Mouse (Mus musculus) forebrain, embryonic 11.5 days (tissue): ENCODE results near the gene Itpr2. TPM values are rescaled to one million over a fixed set of nuclear protein-coding genes. Genes with fewer than 3 reads are reported as not detected.
A peak's percentile ranks its signal among the peaks of the same experiment; 100 is the strongest.

Experiments used
- ATAC-seq: fragments of 200-750 bp; cut with Nextera tagmentation; replicated peaks from 2 replicates; pipeline ENCODE4 v1.8.0; 2017; ENCODE audit warnings: moderate TSS enrichment; ENCODE audit not compliant: low FRiP score
- DNase-seq: peaks from one replicate; pipeline ENCODE4 v3.0.0-alpha.2; 2017; ENCODE audit warnings: low spot score
- H3K27ac ChIP-seq: fragments of 300-500 bp; sonication (generic); 2 replicates; pipeline ENCODE4 v1.5.1; 2014; ENCODE audit warnings: low read depth, low read length
- H3K27me3 ChIP-seq: fragments of 300-500 bp; sonication (generic); 2 replicates; pipeline ENCODE4 v1.6.1; 2014; ENCODE audit warnings: mild to moderate bottlenecking, low read length, mixed read lengths; ENCODE audit not compliant: control insufficient read depth, insufficient read depth
- H3K36me3 ChIP-seq: fragments of 300-500 bp; sonication (generic); 2 replicates; pipeline ENCODE4 v1.6.1; 2014; ENCODE audit warnings: mild to moderate bottlenecking, low read length, moderate library complexity, mixed read lengths; ENCODE audit not compliant: control insufficient read depth, insufficient read depth
- H3K4me1 ChIP-seq: fragments of 300-500 bp; sonication (generic); replicated peaks from 2 replicates; pipeline ENCODE4 v1.6.1; 2014; ENCODE audit warnings: low read length, mixed read lengths; ENCODE audit not compliant: control insufficient read depth, insufficient read depth
- H3K4me2 ChIP-seq: fragments of 300-500 bp; sonication (generic); 2 replicates; pipeline ENCODE4 v1.6.1; 2014; ENCODE audit warnings: low read depth, mild to moderate bottlenecking, low read length, moderate library complexity, mixed read lengths; ENCODE audit not compliant: severe bottlenecking
- H3K4me3 ChIP-seq: fragments of 300-500 bp; sonication (generic); 2 replicates; pipeline ENCODE4 v1.5.1; 2014; ENCODE audit warnings: low read depth, low read length
- H3K9ac ChIP-seq: fragments of 300-500 bp; sonication (generic); 2 replicates; pipeline ENCODE4 v1.6.1; 2014; ENCODE audit warnings: low read length
- H3K9me3 ChIP-seq: fragments of 300-500 bp; sonication (generic); 2 replicates; pipeline ENCODE4 v1.6.1; 2016; ENCODE audit warnings: low read length, mixed read lengths; ENCODE audit not compliant: control insufficient read depth
- WGBS: fragments of 180-500 bp; shearing (Covaris S2); extraction: QIAGEN DNeasy Blood & Tissue Kit; methylation state at CpG from one replicate; pipeline ENCODE4 v1.1.7; 2014; 5-methylcytosine and 5-hydroxymethylcytosine counted together
- polyA plus RNA-seq: library from polyadenylated mRNA; unstranded; fragments of >200 nt; fragmentation: Nextera tagmentation; extraction: Ambion mirVana; gene quantifications from 2 replicates; pipeline ENCODE4 v1.2.1, GENCODE M21; 2014

The Itpr2 gene
- polyA plus RNA-seq: 3.0 and 5.3 TPM in 2 replicates

- no peaks in the 10 kb centered on the region for H3K36me3 ChIP-seq
- ATAC-seq (peak; percentile 97), DNase-seq (peak; percentile 90)
- no peak within 1 kb of the TSS for H3K27ac ChIP-seq
- peak within 1 kb of the TSS; percentile 67 for H3K4me3 ChIP-seq
- peaks cover 8% of the 10 kb centered on the region for H3K27me3 ChIP-seq
- H3K9me3 ChIP-seq: no peaks in the 10 kb centered on the region
- peak within 1 kb of the TSS; percentile 97 for H3K4me2 ChIP-seq
- WGBS: under 1% methylated on average over 60 of the region's 70 CpGs
- 0 out of 2 replicates have a peak, but pooled peaks cover 2% of the 10 kb centered on the region for H3K4me1 ChIP-seq
- peak within 1 kb of the TSS; percentile 63 for H3K9ac ChIP-seq
Observed at GRCm38 (mm10) chr6:146501866-146502804, at the start of gene Itpr2. Itpr2 (minus strand) TSS chr6:146502223.

GRCm38 (mm10) chr6:146551326-146551725 is 49.3 kb upstream of the Itpr2 start:
- ATAC-seq (no peak), DNase-seq (no peak)
- Histone ChIP-seq H3K9me3 (no peaks in the 10 kb centered on the region), H3K4me1 (no peaks in the 10 kb centered on the region), H3K27me3 (no peaks in the 10 kb centered on the region), H3K36me3 (peaks cover 11% of the 10 kb centered on the region), H3K27ac (no peak overlapping the region), H3K4me3 (no peak overlapping the region), H3K4me2 (no peak overlapping the region), H3K9ac (no peak overlapping the region)

- 94% methylated on average over 2 of the region's 2 CpGs for WGBS
- H3K4me1 ChIP-seq: no peaks in the 10 kb centered on the region
- H3K36me3 ChIP-seq: peaks cover 6% of the 10 kb centered on the region; the same call in 1 of the 2 replicates
- no peaks in the 10 kb centered on the region for H3K9me3 ChIP-seq
- DNase-seq (no peak), ATAC-seq (no peak)
- H3K27ac ChIP-seq: no peak overlapping the region
- no peak overlapping the region for H3K9ac ChIP-seq
- H3K27me3 ChIP-seq: no peaks in the 10 kb centered on the region
- no peak overlapping the region for H3K4me2 ChIP-seq
- no peak overlapping the region for H3K4me3 ChIP-seq
Observed at GRCm38 (mm10) chr6:146550421-146550820, 48.4 kb upstream of the Itpr2 start.

- no peaks in the 10 kb centered on the region; the same call in 1 of the 2 replicates for H3K36me3 ChIP-seq
- H3K27me3 ChIP-seq: no peaks in the 10 kb centered on the region
- DNase-seq: no peak
- no peak overlapping the region for H3K9ac ChIP-seq
- no peak overlapping the region for H3K4me3 ChIP-seq
- no peak overlapping the region for H3K4me2 ChIP-seq
- H3K4me1 ChIP-seq: no peaks in the 10 kb centered on the region
- H3K27ac ChIP-seq: no peak overlapping the region
- WGBS: 80% methylated on average over 5 of the region's 5 CpGs
- no peak for ATAC-seq
- H3K9me3 ChIP-seq: no peaks in the 10 kb centered on the region
Observed at GRCm38 (mm10) chr6:146545289-146545865, 43.4 kb upstream of the Itpr2 start.

GRCm38 (mm10) chr6:146544622-146545021 is 42.6 kb upstream of the Itpr2 start:
- no peak for DNase-seq
- WGBS: 91% methylated on average over 1 of the region's 1 CpGs
- ATAC-seq: no peak
- Histone ChIP-seq H3K9ac (no peak overlapping the region), H3K27me3 (no peaks in the 10 kb centered on the region), H3K4me2 (no peak overlapping the region), H3K27ac (no peak overlapping the region), H3K4me1 (no peaks in the 10 kb centered on the region), H3K9me3 (no peaks in the 10 kb centered on the region), H3K36me3 (no peaks in the 10 kb centered on the region; the same call in 1 of the 2 replicates), H3K4me3 (no peak overlapping the region)

GRCm38 (mm10) chr6:146540386-146540785 is 38.4 kb upstream of the Itpr2 start:
- 75% methylated on average over 3 of the region's 3 CpGs for WGBS
- no peak for ATAC-seq
- H3K4me3 ChIP-seq: no peak overlapping the region
- no peak overlapping the region for H3K4me2 ChIP-seq
- no peak for DNase-seq
- H3K9me3 ChIP-seq: no peaks in the 10 kb centered on the region
- no peak overlapping the region for H3K27ac ChIP-seq
- no peaks in the 10 kb centered on the region for H3K27me3 ChIP-seq
- H3K9ac ChIP-seq: no peak overlapping the region
- H3K4me1 ChIP-seq: no peaks in the 10 kb centered on the region
- H3K36me3 ChIP-seq: no peaks in the 10 kb centered on the region

GRCm38 (mm10) chr6:146538661-146539060 is 36.6 kb upstream of the Itpr2 start:
- H3K9me3 ChIP-seq: no peaks in the 10 kb centered on the region
- ATAC-seq (no peak), DNase-seq (no peak)
- no peaks in the 10 kb centered on the region for H3K4me1 ChIP-seq
- no peaks in the 10 kb centered on the region for H3K36me3 ChIP-seq
- no peak overlapping the region for H3K4me2 ChIP-seq
- H3K27ac ChIP-seq: no peak overlapping the region
- WGBS: 68% methylated on average over 4 of the region's 4 CpGs
- H3K4me3 ChIP-seq: no peak overlapping the region
- H3K27me3 ChIP-seq: no peaks in the 10 kb centered on the region
- no peak overlapping the region for H3K9ac ChIP-seq

- no peak for ATAC-seq
- Histone ChIP-seq H3K27ac (no peak overlapping the region), H3K9ac (no peak overlapping the region), H3K4me3 (no peak overlapping the region), H3K4me1 (no peaks in the 10 kb centered on the region), H3K27me3 (no peaks in the 10 kb centered on the region), H3K4me2 (no peak overlapping the region), H3K36me3 (no peaks in the 10 kb centered on the region), H3K9me3 (no peaks in the 10 kb centered on the region)
- WGBS: 74% methylated on average over 2 of the region's 2 CpGs
- DNase-seq: no peak
Observed at GRCm38 (mm10) chr6:146538071-146538470, 36.0 kb upstream of the Itpr2 start.
